Mouse (Mus musculus) myocyte (in vitro differentiated cells): ENCODE data around the gene Trpm1.

ENCODE experiments used
- E2F4 ChIP-seq: IDR thresholded peaks from one replicate; pipeline ENCODE4 v1.6.1; 2011; ENCODE audit warnings: mild to moderate bottlenecking, control low read depth, moderate library complexity; ENCODE audit not compliant: insufficient read depth
- MAX ChIP-seq: IDR thresholded peaks from one replicate; pipeline ENCODE4 v1.6.1; 2011; ENCODE audit warnings: low read depth, mild to moderate bottlenecking, control low read depth
- MYOG ChIP-seq, 3 experiments: IDR thresholded peaks; one replicate each; pipeline ENCODE4 v1.6.1; 2011; ENCODE audit warnings: control low read depth in 2 of 3, low read depth in 2 of 3, mild to moderate bottlenecking in 2 of 3; ENCODE audit not compliant: insufficient read length in 2 of 3, control insufficient read depth in 1 of 3, insufficient read depth in 1 of 3
- POLR2A ChIP-seq: IDR thresholded peaks from one replicate; pipeline ENCODE4 v1.6.1; 2011; ENCODE audit warnings: low read depth, mild to moderate bottlenecking, control low read depth, moderate library complexity; ENCODE audit not compliant: insufficient read length
- POLR2AphosphoS2 ChIP-seq: IDR thresholded peaks from one replicate; pipeline ENCODE4 v1.6.1; 2011; ENCODE audit warnings: low read depth, control low read depth; ENCODE audit not compliant: insufficient read length
- TCF12 ChIP-seq: IDR thresholded peaks from one replicate; pipeline ENCODE4 v1.6.1; 2011; ENCODE audit warnings: mild to moderate bottlenecking, control low read depth; ENCODE audit not compliant: poor library complexity, insufficient read depth, severe bottlenecking
- TCF3 ChIP-seq: IDR thresholded peaks from one replicate; pipeline ENCODE4 v1.6.1; 2011; ENCODE audit warnings: low read depth, control low read depth; ENCODE audit not compliant: insufficient read length
- USF1 ChIP-seq: IDR thresholded peaks from one replicate; pipeline ENCODE4 v1.6.1; 2011; ENCODE audit warnings: low read depth, mild to moderate bottlenecking, control low read depth, moderate library complexity

- TF ChIP-seq POLR2AphosphoS2 (no peak), MYOG (IDR thresholded peaks at IDR 0.05; ENCODE audit: control insufficient read depth in 1 of 3, insufficient read depth in 1 of 3, insufficient read length in 2 of 3, low read depth in 2 of 3) (no peak), E2F4 (no peak), POLR2A (no peak), TCF3 (no peak), MAX (no peak), TCF12 (no peak), USF1 (no peak)
These were observed 135.8 kb downstream of the Trpm1 start for GRCm38 (mm10) chr7:64289416-64289815.
